Mouse (Mus musculus) ovary, adult 10 weeks (tissue): Measurements from ENCODE around the gene Gm6899. TPM values are rescaled to one million over a fixed set of nuclear protein-coding genes. Genes with fewer than 3 reads are reported as not detected.

Experiments used
- polyA plus RNA-seq: library from polyadenylated mRNA; stranded (reverse); fragments of 350-450 nt; fragmentation: Illumina TruSeq; extraction: RNeasy Lipid Tissue Mini Kit (QIAGEN cat#74804); gene quantifications from one replicate; pipeline ENCODE4 v1.2.3, GENCODE M21; 2014

Gene Gm6899
- not detected for polyA plus RNA-seq

DNA sequence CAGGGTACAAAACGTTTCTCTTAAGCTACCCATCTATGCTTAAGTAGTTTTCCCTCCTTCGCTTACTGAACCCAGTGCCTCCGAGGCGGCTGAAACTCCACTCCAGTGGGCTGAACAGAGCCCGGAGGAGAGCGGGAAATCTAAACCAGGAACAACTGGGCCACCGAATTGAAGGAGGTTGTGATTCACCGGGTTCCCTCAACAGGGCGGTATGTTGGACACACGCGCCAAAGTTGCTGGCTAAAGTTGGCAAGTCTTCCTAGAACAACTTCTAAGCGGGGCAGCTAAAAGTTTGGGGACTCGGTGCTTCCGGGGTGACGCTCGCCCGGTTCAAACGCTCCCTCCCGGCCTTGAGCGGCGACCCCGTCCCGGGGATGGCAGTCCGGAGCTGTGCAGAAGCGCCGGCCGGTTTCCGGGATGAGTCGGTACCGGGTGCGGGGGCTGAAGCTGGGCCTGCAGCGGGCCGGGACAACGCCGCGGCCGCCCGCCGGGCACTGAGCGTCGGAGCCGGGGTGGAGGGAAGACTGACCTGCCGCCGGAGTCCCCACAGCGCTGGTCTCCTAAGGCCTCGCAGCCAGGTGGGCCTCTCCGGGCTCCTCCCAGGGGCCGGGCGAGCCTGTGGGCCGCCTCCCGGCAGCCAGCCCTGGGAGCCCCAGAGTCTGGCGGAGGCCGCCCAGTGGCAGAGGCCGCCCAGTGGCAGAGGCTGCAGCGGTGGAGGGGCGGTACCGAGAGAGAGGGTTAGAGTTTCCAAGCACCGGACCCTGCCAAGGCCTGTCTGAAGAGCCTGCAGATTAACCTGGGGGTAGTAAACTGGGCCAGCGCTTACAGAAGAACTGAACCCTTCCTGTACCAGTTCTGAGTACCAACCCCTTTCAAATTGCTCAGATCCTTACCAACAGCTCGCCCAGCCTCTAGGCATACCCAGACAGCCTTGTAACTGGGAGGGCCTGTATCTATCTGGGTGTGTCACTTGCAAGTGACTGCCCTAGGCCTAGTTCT, at the start of gene Gm6899, which contains the start of gene Vrk2:
Gene Gm6899, plus strand, starts transcription at position 181 of the 999 bp plus-strand sequence.
Gene Vrk2, minus strand, starts transcription at position 939 of the 999 bp plus-strand sequence.

Other genes with a start within 250 kb of the Gm6899 start
- gene Fancl, start 207.1 kb upstream of the Gm6899 start, polyA plus RNA-seq: 20.9 TPM
- gene Vrk2, start 758 bp downstream of the Gm6899 start, polyA plus RNA-seq: 54.9 TPM